Mouse (Mus musculus): Measurements from ENCODE around the gene Tubd1. TPM values are rescaled to one million over a fixed set of nuclear protein-coding genes. Genes with fewer than 3 reads are reported as not detected.

Gene Tubd1
- polyA plus RNA-seq, 1 experiment, result 6.6 TPM

DNA sequence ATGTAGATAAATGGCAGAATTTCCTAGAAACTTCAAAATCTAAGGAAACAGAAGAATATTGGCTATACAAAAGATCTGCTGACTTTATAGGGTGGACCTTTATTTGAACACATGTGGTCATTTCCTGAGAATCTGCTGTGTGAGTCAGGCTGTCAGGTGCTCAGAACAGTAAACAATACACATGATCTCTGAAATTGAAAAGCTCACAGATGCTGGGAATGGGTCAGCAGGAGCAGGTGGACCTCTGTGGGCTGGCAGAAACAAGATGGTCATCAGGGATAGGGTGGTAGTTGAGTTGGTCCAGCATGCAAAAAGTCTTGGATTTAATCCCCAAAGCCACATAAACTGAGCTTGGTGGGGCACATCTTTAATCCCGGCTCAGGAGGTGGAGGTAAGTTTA lies 53.8 kb downstream of the Tubd1 start:
- H3K79me2 ChIP-seq (ENCODE audit: control insufficient read depth, insufficient read depth), result peaks cover 91% of the 10 kb centered on the region
- peaks cover 7% of the 10 kb centered on the region for H3K36me3 ChIP-seq (ENCODE audit: control insufficient read depth, insufficient read depth)
- H3ac ChIP-seq (ENCODE audit: control insufficient read depth, insufficient read length), result no peak overlapping the region
- H3K27me3 ChIP-seq (ENCODE audit: control insufficient read depth, insufficient read depth, insufficient read length), result no peaks in the 10 kb centered on the region
- H3K4me3 ChIP-seq, result no peak overlapping the region
- peak overlapping the region; percentile 40 for H3K4me2 ChIP-seq (ENCODE audit: low read depth)
- TF ChIP-seq MYOG (IDR thresholded peaks at IDR 0.05; ENCODE audit: control insufficient read depth in 1 of 3, insufficient read depth in 1 of 3, insufficient read length in 2 of 3, low read depth in 2 of 3) (peak in 2 of 3 experiments; percentile 49 to 63), REST (IDR thresholded peaks at IDR 0.05; ENCODE audit: insufficient read depth, insufficient read length) (no peak), CEBPB (IDR thresholded peaks at IDR 0.05; ENCODE audit: insufficient read depth, poor library complexity, severe bottlenecking) (no peak), TCF3 (IDR thresholded peaks at IDR 0.05; ENCODE audit: insufficient read length, low read depth) (no peak), E2F4 (IDR thresholded peaks at IDR 0.05; ENCODE audit: insufficient read depth) (no peak), SRF (IDR thresholded peaks at IDR 0.05; ENCODE audit: control insufficient read depth, insufficient read length, low read depth) (no peak), POLR2A (IDR thresholded peaks at IDR 0.05; ENCODE audit: insufficient read length, low read depth) (no peak), USF1 (IDR thresholded peaks at IDR 0.05; ENCODE audit: low read depth) (peak; percentile 69), TCF12 (IDR thresholded peaks at IDR 0.05; ENCODE audit: insufficient read depth, poor library complexity, severe bottlenecking) (peak; percentile 38), POLR2AphosphoS2 (IDR thresholded peaks at IDR 0.05; ENCODE audit: insufficient read length, low read depth) (no peak), MYOD1 (IDR thresholded peaks at IDR 0.05; ENCODE audit: control insufficient read depth in 1 of 3, insufficient read length in 2 of 3, low read depth in 2 of 3) (peak in 2 of 3 experiments; percentile 70 to 73), MAX (IDR thresholded peaks at IDR 0.05; ENCODE audit: low read depth) (no peak)

DNA sequence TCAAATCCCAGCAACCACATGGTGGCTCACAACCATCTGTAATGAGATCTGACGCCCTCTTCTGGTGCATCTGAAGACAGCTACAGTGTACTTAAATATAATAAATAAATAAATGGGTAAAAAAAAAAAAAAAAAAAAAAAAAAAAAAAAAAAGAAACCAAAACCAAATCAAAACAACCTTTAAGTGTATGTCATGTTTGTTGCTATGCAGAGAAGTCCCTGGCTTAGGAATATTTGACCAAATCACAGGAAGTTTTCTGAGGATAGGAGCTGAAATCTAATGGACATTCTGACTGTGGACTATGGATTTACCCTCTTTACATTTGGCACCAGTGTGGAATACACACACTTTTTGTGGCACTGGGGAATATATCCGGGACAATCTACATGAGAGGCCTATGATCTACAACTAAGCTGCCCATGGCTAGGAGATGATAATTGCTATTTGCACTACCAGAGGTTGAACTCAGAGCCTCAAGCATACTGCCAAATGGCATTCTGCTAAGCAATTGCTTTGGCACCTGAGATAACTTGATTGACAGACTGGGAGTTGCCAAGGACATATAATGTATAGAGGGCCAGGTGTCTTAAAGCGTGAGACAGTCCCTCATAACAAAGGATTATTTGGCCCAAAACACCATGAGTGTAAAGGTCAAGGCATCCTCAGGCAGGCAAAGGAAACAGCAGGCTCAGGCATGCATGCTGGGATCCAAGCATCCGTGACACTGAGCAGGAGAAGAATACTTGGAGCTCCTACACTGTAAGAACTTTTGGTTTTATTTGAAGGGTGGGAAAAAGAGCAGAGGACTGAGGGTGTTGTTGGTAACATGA lies 54.8 kb downstream of the Tubd1 start:
- peaks cover 7% of the 10 kb centered on the region for H3K36me3 ChIP-seq (ENCODE audit: control insufficient read depth, insufficient read depth)
- peak overlapping the region; percentile 27 for H3K4me3 ChIP-seq
- H3ac ChIP-seq (ENCODE audit: control insufficient read depth, insufficient read length), result no peak overlapping the region
- H3K27me3 ChIP-seq (ENCODE audit: control insufficient read depth, insufficient read depth, insufficient read length), result no peaks in the 10 kb centered on the region
- H3K4me2 ChIP-seq (ENCODE audit: low read depth), result peak overlapping the region; percentile 87
- H3K79me2 ChIP-seq (ENCODE audit: control insufficient read depth, insufficient read depth), result peaks cover 81% of the 10 kb centered on the region
- TF ChIP-seq POLR2AphosphoS2 (IDR thresholded peaks at IDR 0.05; ENCODE audit: insufficient read length, low read depth) (no peak), POLR2A (IDR thresholded peaks at IDR 0.05; ENCODE audit: insufficient read length, low read depth) (no peak), TCF12 (IDR thresholded peaks at IDR 0.05; ENCODE audit: insufficient read depth, poor library complexity, severe bottlenecking) (no peak)

DNA sequence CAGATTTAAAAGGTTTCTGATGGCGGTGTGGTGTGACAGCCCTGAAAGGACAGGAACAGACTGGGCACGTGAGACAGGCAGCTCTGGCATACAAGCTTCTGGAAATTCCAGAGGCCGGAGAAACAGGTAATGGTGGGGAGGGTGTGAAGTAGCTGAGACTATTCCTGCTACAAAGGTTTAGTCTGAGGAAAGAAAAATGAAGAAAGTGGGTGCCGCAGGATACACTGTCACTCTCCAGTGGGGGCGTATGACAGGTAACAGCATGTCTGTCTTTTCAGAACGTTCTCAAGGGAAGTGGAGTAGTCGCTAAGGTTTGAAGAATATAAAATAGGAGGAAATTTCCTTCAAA lies 55.4 kb downstream of the Tubd1 start:
- Histone ChIP-seq H3K4me2 (ENCODE audit: low read depth) (peak overlapping the region; percentile 87), H3K79me2 (ENCODE audit: control insufficient read depth, insufficient read depth) (peaks cover 75% of the 10 kb centered on the region), H3K27me3 (ENCODE audit: control insufficient read depth, insufficient read depth, insufficient read length) (no peaks in the 10 kb centered on the region), H3K36me3 (ENCODE audit: control insufficient read depth, insufficient read depth) (peaks cover 8% of the 10 kb centered on the region), H3ac (ENCODE audit: control insufficient read depth, insufficient read length) (no peak overlapping the region), H3K4me3 (peak overlapping the region; percentile 27)
- no peak for TF ChIP-seq E2F4 (IDR thresholded peaks at IDR 0.05; ENCODE audit: insufficient read depth)
- no peak for TF ChIP-seq MAX (IDR thresholded peaks at IDR 0.05; ENCODE audit: low read depth)
- no peak for TF ChIP-seq SRF (IDR thresholded peaks at IDR 0.05; ENCODE audit: control insufficient read depth, insufficient read length, low read depth)
- no peak for TF ChIP-seq USF1 (IDR thresholded peaks at IDR 0.05; ENCODE audit: low read depth)

DNA sequence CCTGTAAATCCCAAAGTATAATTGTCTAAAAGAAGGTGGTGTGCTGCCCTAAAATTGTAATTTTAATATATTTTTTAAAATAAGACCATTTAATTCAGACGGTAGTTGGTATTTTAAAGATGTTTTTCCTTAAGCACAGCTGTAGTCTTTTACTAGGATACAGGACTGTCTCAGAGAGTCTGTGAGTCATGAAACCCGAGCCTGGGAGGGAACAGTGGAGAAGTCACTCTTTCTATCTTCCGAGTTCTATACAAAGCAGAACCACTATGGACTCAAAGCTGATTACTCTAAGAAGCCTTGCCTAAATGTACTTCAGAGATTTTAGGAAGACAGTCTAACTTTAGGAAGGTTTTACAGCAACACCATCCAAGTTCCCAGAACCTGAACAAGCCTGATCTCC lies 57.3 kb downstream of the Tubd1 start:
- peaks cover 25% of the 10 kb centered on the region for H3K36me3 ChIP-seq (ENCODE audit: control insufficient read depth, insufficient read depth)
- peaks cover 59% of the 10 kb centered on the region for H3K79me2 ChIP-seq (ENCODE audit: control insufficient read depth, insufficient read depth)
- peak overlapping the region; percentile 27 for H3K4me3 ChIP-seq
- H3ac ChIP-seq (ENCODE audit: control insufficient read depth, insufficient read length), result no peak overlapping the region
- TF ChIP-seq POLR2AphosphoS2 (IDR thresholded peaks at IDR 0.05; ENCODE audit: insufficient read length, low read depth) (no peak), MYOD1 (IDR thresholded peaks at IDR 0.05; ENCODE audit: control insufficient read depth in 1 of 3, insufficient read length in 2 of 3, low read depth in 2 of 3) (no peak), MAX (IDR thresholded peaks at IDR 0.05; ENCODE audit: low read depth) (no peak), TCF12 (IDR thresholded peaks at IDR 0.05; ENCODE audit: insufficient read depth, poor library complexity, severe bottlenecking) (no peak)
- no peaks in the 10 kb centered on the region for H3K27me3 ChIP-seq (ENCODE audit: control insufficient read depth, insufficient read depth, insufficient read length)
- H3K4me2 ChIP-seq (ENCODE audit: low read depth), result peak overlapping the region; percentile 87

DNA sequence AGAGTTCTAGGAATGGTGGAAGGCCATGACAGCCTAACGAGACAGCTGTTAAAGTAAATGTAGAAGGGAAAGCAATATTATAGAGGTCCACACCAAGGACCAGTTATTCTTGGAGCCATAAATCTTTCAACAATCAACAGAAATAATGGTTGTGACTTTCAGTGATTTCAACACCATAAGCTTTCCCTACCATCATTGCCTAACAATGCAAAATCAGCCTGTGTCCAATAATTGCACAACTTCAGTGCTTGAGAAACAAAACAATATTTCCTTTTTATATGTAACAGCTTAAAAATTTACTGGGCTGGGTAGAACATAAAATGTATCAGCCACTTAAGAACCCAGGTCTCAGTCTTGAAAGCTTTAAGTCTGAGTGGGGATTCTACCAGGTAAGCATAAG lies 58.9 kb downstream of the Tubd1 start:
- Histone ChIP-seq H3K79me2 (ENCODE audit: control insufficient read depth, insufficient read depth) (peaks cover 43% of the 10 kb centered on the region), H3K4me3 (no peak overlapping the region), H3K36me3 (ENCODE audit: control insufficient read depth, insufficient read depth) (peaks cover 25% of the 10 kb centered on the region), H3ac (ENCODE audit: control insufficient read depth, insufficient read length) (no peak overlapping the region), H3K27me3 (ENCODE audit: control insufficient read depth, insufficient read depth, insufficient read length) (no peaks in the 10 kb centered on the region), H3K4me2 (ENCODE audit: low read depth) (peak overlapping the region; percentile 67)
- peak; percentile 98 for TF ChIP-seq CEBPB (IDR thresholded peaks at IDR 0.05; ENCODE audit: insufficient read depth, poor library complexity, severe bottlenecking)
- no peak for TF ChIP-seq USF1 (IDR thresholded peaks at IDR 0.05; ENCODE audit: low read depth)
- no peak for TF ChIP-seq MAX (IDR thresholded peaks at IDR 0.05; ENCODE audit: low read depth)
